Mouse (Mus musculus) limb, embryonic 15.5 days (tissue): ENCODE data around the gene Tmem121. TPM values are rescaled to one million over a fixed set of nuclear protein-coding genes. Genes with fewer than 3 reads are reported as not detected.
A peak's percentile ranks its signal among the peaks of the same experiment; 100 is the strongest.

ENCODE experiments used
- ATAC-seq: fragments of 200-750 bp; cut with Nextera tagmentation; 2 replicates; pipeline ENCODE4 v1.8.0; 2017; ENCODE audit warnings: low read depth, moderate TSS enrichment; ENCODE audit not compliant: insufficient number of reproducible peaks, low FRiP score, low TSS enrichment
- H3K27ac ChIP-seq: fragments of 300-500 bp; sonication (generic); 2 replicates; pipeline ENCODE4 v1.5.1; 2015; ENCODE audit warnings: moderate library complexity, mild to moderate bottlenecking, inconsistent platforms
- H3K27me3 ChIP-seq: fragments of 300-500 bp; sonication (generic); 2 replicates; pipeline ENCODE4 v1.6.1; 2015; ENCODE audit warnings: inconsistent platforms
- H3K36me3 ChIP-seq: fragments of 300-500 bp; sonication (generic); 2 replicates; pipeline ENCODE4 v1.6.1; 2015; ENCODE audit warnings: inconsistent platforms
- H3K4me1 ChIP-seq: fragments of 300-500 bp; sonication (generic); 2 replicates; pipeline ENCODE4 v1.6.1; 2015; ENCODE audit warnings: inconsistent platforms
- H3K4me2 ChIP-seq: fragments of 300-500 bp; sonication (generic); 2 replicates; pipeline ENCODE4 v1.6.1; 2015; ENCODE audit warnings: mild to moderate bottlenecking, inconsistent platforms
- H3K4me3 ChIP-seq: fragments of 300-500 bp; sonication (generic); 2 replicates; pipeline ENCODE4 v1.5.1; 2015; ENCODE audit warnings: mild to moderate bottlenecking, inconsistent platforms
- H3K9ac ChIP-seq: fragments of 300-500 bp; sonication (generic); 2 replicates; pipeline ENCODE4 v1.6.1; 2015; ENCODE audit warnings: inconsistent platforms
- H3K9me3 ChIP-seq: fragments of 300-500 bp; sonication (generic); 2 replicates; pipeline ENCODE4 v1.6.1; 2016; ENCODE audit warnings: inconsistent platforms
- WGBS: fragments of 180-500 bp; shearing (Covaris S2); methylation state at CpG from one replicate; pipeline ENCODE4 v1.1.7; 2015; 5-methylcytosine and 5-hydroxymethylcytosine counted together
- polyA plus RNA-seq: library from polyadenylated mRNA; unstranded; fragments of >200 nt; fragmentation: Nextera tagmentation; extraction: Ambion mirVana; gene quantifications from 2 replicates; pipeline ENCODE4 v1.2.1, GENCODE M21; 2015

Tmem121 gene
- polyA plus RNA-seq, 1 experiment from 2014 or later: 17.1 TPM

DNA sequence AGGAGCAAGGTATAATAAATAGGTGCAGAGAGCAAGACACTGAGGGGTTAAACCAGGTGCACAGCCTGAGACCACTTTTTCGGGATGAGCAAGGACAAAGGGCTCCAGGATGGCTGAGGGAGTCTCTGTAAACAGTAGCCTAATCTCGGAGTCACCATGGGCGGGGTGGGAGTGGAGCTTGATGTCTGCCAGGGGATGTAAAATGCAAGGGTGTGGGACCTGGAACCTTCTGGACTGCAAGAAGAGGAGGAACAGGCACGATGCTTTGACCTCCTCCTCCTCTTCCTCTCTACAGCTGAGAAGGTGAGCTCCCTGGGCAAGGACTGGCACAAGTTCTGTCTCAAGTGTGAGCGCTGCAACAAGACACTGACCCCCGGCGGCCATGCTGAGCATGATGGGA, 42.6 kb upstream of the Tmem121 start:
- no peak for ATAC-seq
- Histone ChIP-seq H3K36me3 (peaks cover 7% of the 10 kb centered on the region; the same call in 1 of the 2 replicates), H3K9ac (no peak overlapping the region), H3K27ac (no peak overlapping the region), H3K27me3 (peaks cover 57% of the 10 kb centered on the region), H3K4me2 (peak overlapping the region; percentile 85), H3K4me1 (peaks cover 65% of the 10 kb centered on the region), H3K4me3 (peak overlapping the region; percentile 54), H3K9me3 (no peaks in the 10 kb centered on the region)
- 50% methylated on average over 7 of the region's 7 CpGs for WGBS

DNA sequence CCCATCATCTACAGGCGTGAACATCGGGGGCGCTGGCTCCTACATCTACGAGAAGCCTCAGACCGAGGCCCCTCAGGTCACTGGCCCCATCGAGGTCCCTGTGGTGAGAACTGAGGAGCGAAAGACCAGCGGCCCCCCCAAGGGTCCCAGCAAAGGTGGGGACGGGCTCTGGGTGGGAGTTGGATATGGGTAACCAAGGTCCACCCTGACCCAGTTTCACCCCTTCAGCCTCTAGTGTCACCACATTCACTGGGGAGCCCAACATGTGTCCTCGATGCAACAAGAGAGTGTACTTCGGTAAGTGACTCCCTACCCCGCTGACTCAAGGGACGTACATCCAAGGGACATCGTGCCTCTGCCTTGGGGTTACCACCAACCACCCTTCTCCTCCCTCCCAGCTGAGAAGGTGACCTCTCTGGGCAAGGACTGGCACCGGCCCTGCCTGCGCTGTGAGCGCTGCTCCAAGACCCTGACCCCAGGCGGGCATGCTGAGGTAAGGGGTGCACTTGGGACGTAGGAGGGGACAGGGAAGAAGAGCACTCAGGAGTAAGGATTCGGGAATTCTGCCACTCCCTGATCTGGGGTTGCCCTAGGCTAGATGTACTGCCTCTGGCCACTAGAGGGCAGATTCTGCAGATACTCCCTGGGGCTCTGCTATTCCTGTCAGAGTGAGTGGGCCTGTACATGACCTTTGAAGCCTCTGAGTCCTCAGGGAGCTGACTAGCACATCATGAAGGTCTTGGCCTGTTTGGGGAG, 41.6 kb upstream of the Tmem121 start:
- Histone ChIP-seq H3K4me2 (no peak overlapping the region), H3K9ac (no peak overlapping the region), H3K27me3 (peaks cover 64% of the 10 kb centered on the region), H3K4me3 (no peak overlapping the region), H3K36me3 (no peaks in the 10 kb centered on the region), H3K9me3 (no peaks in the 10 kb centered on the region), H3K4me1 (peaks cover 64% of the 10 kb centered on the region), H3K27ac (no peak overlapping the region)
- 81% methylated on average over 18 of the region's 20 CpGs for WGBS
- no peak for ATAC-seq

DNA sequence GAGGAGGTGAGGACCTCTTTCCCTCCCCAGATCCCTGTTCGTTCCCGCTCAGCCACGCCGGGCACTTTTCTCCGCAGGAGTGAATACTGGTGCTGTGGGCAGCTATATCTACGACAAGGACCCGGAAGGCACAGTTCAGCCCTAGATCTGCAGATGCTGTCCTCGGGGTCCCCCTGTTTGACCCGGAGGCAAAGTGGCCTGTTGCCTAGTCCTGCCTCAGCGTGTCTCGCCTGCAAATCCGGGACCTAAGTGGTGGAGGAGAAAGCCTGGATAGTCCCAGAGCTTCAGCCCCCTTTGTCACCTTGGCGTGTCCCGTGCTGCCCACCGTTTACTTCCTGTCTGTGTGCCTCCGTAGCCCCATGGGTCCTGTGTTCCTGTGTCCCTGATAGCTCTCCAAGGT, 40.8 kb upstream of the Tmem121 start:
- H3K9ac ChIP-seq: no peak overlapping the region
- H3K9me3 ChIP-seq: no peaks in the 10 kb centered on the region
- no peak overlapping the region for H3K27ac ChIP-seq
- H3K4me1 ChIP-seq: peaks cover 57% of the 10 kb centered on the region
- H3K36me3 ChIP-seq: no peaks in the 10 kb centered on the region
- H3K4me3 ChIP-seq: no peak overlapping the region
- 86% methylated on average over 16 of the region's 16 CpGs for WGBS
- ATAC-seq: no peak
- H3K4me2 ChIP-seq: no peak overlapping the region
- H3K27me3 ChIP-seq: peaks cover 64% of the 10 kb centered on the region

DNA sequence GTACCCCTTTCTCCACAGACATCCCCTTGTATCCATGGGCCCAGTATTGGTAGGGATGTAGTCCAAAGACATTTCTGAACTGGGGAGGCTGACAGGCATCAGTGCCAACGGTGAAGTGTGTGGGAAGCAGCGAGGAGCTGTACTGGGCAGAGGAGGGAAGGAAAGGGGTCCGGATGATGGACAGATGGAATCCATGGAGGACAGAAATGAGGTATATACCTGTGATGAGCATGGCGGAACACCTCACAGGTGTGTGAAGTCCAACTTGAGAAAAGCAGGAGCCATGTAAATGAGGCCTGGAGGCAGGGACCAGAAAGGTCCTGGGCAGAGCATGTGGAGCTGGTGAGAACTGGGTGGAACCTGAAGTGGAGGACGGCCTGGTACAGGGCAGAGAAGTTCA, 40.1 kb upstream of the Tmem121 start:
- ATAC-seq: no peak
- Histone ChIP-seq H3K27me3 (peaks cover 62% of the 10 kb centered on the region), H3K4me3 (no peak overlapping the region), H3K9me3 (no peaks in the 10 kb centered on the region), H3K27ac (no peak overlapping the region), H3K4me2 (no peak overlapping the region), H3K36me3 (no peaks in the 10 kb centered on the region), H3K9ac (no peak overlapping the region), H3K4me1 (peaks cover 50% of the 10 kb centered on the region)
- WGBS: 86% methylated on average over 5 of the region's 5 CpGs

DNA sequence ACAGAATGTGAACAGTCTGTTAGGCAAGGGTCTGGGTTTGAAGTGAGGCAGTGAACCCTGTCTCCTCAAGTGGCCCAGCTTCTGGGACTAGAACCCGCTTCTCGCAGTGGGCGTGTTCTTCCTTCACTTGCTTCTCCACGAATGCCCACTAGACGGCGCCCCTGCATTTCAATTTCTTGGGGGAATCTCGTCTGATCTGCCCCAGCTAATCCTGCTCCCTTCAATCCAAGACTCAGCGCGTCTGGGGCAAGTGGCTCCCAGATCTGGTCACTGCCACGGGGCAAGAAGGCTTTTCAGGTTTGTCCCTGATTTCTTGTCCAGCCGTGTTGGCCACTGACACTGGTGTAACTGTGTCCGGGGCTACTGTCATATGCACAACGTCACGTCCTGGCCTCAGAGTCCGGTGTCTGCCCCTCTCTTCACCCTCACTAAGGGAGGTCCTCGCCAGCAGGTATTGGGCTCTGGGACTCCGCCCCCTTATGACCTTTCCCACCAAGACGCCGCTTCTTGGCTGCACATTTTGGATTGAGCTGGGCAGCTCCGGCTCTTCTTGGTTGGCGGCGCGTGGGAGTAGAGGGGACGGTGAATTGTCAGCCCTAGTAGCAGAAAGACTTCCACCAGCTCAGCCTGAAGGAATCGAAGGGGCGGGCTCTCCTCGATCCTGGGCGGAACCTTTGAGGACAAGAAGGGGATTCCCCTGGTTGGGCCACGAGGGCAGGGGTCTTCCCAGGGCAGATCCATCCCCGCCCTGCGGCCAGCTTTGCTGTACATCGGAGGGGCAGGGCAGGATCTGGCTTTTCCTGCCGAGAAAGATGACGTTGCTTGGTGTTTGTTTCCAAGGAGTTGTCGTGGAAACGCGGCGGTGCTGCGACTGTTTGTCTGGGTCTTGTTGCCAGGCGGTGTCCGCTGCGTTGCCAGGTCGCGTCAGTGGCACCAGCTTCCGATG, 39.3 kb upstream of the Tmem121 start, which contains the start of gene Crip1:
TSS of gene Crip1 (plus strand) at position 205 of the 946 bp plus-strand sequence.
- Histone ChIP-seq H3K9me3 (no peaks in the 10 kb centered on the region), H3K9ac (no peak within 1 kb of the TSS), H3K36me3 (no peaks in the 10 kb centered on the region), H3K27me3 (peaks cover 62% of the 10 kb centered on the region), H3K4me1 (peaks cover 45% of the 10 kb centered on the region), H3K4me2 (peak within 1 kb of the TSS; percentile 39), H3K27ac (no peak within 1 kb of the TSS), H3K4me3 (peak within 1 kb of the TSS; percentile 17)
- ATAC-seq: no peak
- WGBS: 8% methylated on average over 45 of the region's 45 CpGs

DNA sequence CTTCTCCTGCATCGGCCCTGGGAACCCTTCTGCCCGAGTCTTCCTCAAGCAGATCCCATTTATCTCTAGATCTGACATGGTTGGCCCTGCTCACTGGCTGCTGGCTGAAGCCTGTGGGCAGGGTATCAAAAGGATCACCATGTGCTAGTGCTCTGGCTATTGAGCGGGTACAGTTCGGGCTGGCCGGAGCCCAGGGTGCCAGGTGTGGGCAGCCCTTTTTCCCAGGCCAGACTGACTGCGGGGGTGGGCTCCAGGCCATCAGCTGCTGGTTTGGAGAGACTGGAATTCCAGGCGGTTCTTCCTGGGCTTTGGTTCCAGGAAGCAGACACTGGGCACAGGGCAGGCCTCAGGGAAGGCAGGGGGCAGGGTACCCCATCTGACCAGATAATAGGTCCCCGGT, 38.2 kb upstream of the Tmem121 start:
- H3K4me1 ChIP-seq: peaks cover 45% of the 10 kb centered on the region
- H3K27me3 ChIP-seq: peaks cover 56% of the 10 kb centered on the region
- no peak overlapping the region for H3K4me3 ChIP-seq
- H3K9ac ChIP-seq: no peak overlapping the region
- no peaks in the 10 kb centered on the region for H3K9me3 ChIP-seq
- no peaks in the 10 kb centered on the region for H3K36me3 ChIP-seq
- no peak overlapping the region for H3K4me2 ChIP-seq
- H3K27ac ChIP-seq: 0 out of 2 replicates have a peak overlapping the region, but pooled peaks have one; percentile 39
- ATAC-seq: no peak
- 80% methylated on average over 8 of the region's 8 CpGs for WGBS

DNA sequence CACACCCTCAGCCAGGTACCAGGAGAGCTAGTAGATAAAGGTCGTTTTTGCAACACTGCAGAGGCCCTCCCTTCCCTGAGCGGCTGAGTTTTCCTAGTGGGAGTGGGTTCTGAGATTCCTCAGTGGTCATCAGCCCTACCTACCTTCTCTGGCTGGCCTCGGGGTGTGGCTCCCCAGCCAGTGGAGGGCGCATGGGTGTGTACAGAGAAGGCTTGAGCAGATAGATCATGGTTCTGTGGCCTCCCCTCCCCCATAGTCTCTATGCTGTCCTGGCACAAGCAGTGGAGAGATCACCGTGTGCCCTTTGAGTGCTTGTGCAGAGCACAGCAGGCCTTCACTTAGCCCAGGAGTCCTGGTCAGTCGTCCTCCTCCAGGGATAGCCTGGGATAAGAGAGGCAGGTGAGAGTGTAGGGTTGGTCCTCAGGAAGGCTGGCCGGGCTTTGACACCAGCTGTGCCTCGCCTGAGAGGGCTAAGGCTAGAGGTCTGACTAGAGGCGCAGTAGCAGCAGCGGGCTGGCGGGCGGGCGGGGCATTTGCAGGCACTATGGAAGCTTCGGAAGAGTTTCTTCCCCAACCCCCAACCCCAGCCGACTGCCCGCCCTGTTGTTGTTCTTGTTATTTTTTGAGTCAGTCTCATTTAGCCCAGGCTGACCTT, 37.2 kb upstream of the Tmem121 start:
- Histone ChIP-seq H3K36me3 (no peaks in the 10 kb centered on the region), H3K27me3 (peaks cover 46% of the 10 kb centered on the region), H3K4me2 (no peak overlapping the region), H3K4me3 (no peak overlapping the region), H3K9me3 (no peaks in the 10 kb centered on the region), H3K27ac (no peak overlapping the region), H3K9ac (no peak overlapping the region), H3K4me1 (peaks cover 38% of the 10 kb centered on the region)
- 33% methylated on average over 16 of the region's 16 CpGs for WGBS
- ATAC-seq: no peak

DNA sequence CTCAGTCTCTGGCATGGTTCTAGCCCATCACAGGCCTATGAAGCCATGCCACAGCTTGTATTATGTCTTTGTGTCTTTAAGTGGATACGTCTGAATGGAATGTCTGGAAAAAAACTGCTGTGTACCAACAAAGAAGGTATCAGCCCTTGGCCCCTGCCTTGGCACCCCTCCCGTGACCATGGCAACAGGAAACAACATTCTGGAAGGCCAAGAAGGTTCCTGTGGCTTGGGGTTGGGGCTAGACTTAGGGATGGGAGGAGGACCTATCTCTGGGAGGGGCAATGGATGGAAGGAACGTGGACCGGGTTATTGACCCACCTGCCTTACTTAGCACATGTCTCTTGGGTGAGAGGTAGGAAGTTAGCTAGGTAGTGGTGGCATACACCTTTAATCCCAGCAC, 36.4 kb upstream of the Tmem121 start:
- ATAC-seq: no peak
- Histone ChIP-seq H3K9ac (no peak overlapping the region), H3K4me2 (no peak overlapping the region), H3K27ac (no peak overlapping the region), H3K36me3 (no peaks in the 10 kb centered on the region), H3K9me3 (no peaks in the 10 kb centered on the region), H3K4me1 (peaks cover 35% of the 10 kb centered on the region), H3K4me3 (no peak overlapping the region), H3K27me3 (peaks cover 47% of the 10 kb centered on the region)
- 77% methylated on average over 4 of the region's 4 CpGs for WGBS

DNA sequence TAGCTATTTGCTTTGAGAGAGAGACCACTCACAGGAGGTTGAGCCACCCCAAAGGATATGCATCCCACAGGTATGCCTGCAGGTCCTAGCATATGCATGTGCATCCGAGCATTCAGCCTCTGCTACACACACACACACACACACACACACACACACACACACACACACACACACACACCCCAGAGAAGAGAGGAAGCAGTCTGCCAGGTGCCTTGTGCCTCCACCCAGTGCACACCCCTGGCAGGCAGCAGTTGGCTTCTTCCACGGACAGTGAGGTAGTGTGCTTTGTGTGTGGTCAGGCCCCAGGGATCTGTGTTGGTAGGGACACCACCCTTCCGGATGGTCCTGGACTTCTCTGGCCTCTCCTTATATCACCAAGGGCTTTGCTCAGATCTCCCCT, 35.8 kb upstream of the Tmem121 start:
- no peak overlapping the region for H3K4me2 ChIP-seq
- H3K4me1 ChIP-seq: peaks cover 38% of the 10 kb centered on the region
- H3K9me3 ChIP-seq: no peaks in the 10 kb centered on the region
- no peak for ATAC-seq
- H3K36me3 ChIP-seq: no peaks in the 10 kb centered on the region
- no peak overlapping the region for H3K27ac ChIP-seq
- no peak overlapping the region for H3K9ac ChIP-seq
- WGBS: 64% methylated on average over 3 of the region's 3 CpGs
- H3K4me3 ChIP-seq: no peak overlapping the region
- peaks cover 47% of the 10 kb centered on the region for H3K27me3 ChIP-seq

DNA sequence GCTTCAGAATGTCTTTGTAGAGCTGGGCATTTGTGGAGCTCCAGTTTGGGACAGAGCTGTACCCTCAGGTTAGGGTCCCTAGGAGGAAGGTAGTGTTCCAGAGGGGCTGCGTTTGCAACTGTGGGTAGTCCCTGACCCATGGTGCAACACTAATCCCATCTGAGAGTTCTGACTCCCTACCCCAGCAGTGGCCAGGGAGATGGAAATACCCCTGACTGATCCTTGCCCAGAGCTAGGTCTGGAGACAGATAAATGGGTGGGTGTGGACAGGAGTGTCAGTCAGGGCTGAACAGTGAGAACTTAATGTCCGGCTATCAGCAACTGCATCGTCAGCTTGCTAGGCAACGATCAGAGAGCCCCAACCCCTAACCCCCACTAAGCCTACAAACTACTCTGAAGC, 35.1 kb upstream of the Tmem121 start:
- no peaks in the 10 kb centered on the region for H3K36me3 ChIP-seq
- H3K4me2 ChIP-seq: no peak overlapping the region
- peaks cover 45% of the 10 kb centered on the region for H3K27me3 ChIP-seq
- WGBS: 74% methylated on average over 4 of the region's 4 CpGs
- peaks cover 44% of the 10 kb centered on the region for H3K4me1 ChIP-seq
- H3K9me3 ChIP-seq: no peaks in the 10 kb centered on the region
- no peak for ATAC-seq
- no peak overlapping the region for H3K9ac ChIP-seq
- H3K4me3 ChIP-seq: no peak overlapping the region
- no peak overlapping the region for H3K27ac ChIP-seq

DNA sequence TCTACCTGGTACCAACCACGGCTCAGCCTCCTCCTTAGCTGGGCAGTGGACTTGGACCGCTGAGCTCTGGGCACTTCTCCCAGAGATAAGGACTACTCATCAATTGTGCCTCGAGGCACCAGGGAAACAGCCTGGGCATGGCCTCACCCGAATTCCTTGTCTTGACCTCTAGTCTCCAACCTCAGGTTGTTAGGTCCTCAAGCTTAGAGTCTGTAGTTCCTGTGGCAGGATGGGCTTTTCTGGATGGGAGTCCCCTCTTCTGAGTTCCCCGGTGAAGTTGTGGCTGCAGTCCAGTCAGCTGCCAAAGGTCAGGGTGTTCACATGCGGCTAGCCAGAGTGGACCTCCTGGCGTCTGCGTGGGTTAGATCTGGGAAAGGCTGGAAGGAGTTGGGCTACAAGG, 34.7 kb upstream of the Tmem121 start:
- Histone ChIP-seq H3K36me3 (no peaks in the 10 kb centered on the region), H3K4me3 (0 out of 2 replicates have a peak overlapping the region, but pooled peaks have one; percentile 53), H3K27ac (no peak overlapping the region), H3K9me3 (no peaks in the 10 kb centered on the region), H3K4me2 (peak overlapping the region; percentile 86; the same call in 1 of the 2 replicates), H3K4me1 (peaks cover 42% of the 10 kb centered on the region), H3K9ac (no peak overlapping the region), H3K27me3 (peaks cover 43% of the 10 kb centered on the region)
- ATAC-seq: no peak
- 76% methylated on average over 8 of the region's 8 CpGs for WGBS
